Mouse (Mus musculus): Measurements from ENCODE around the gene Nectin3. TPM values are rescaled to one million over a fixed set of nuclear protein-coding genes. Genes with fewer than 3 reads are reported as not detected.

Gene Nectin3
- polyA plus RNA-seq, 1 experiment from 2014 or later: 35.6 TPM

DNA sequence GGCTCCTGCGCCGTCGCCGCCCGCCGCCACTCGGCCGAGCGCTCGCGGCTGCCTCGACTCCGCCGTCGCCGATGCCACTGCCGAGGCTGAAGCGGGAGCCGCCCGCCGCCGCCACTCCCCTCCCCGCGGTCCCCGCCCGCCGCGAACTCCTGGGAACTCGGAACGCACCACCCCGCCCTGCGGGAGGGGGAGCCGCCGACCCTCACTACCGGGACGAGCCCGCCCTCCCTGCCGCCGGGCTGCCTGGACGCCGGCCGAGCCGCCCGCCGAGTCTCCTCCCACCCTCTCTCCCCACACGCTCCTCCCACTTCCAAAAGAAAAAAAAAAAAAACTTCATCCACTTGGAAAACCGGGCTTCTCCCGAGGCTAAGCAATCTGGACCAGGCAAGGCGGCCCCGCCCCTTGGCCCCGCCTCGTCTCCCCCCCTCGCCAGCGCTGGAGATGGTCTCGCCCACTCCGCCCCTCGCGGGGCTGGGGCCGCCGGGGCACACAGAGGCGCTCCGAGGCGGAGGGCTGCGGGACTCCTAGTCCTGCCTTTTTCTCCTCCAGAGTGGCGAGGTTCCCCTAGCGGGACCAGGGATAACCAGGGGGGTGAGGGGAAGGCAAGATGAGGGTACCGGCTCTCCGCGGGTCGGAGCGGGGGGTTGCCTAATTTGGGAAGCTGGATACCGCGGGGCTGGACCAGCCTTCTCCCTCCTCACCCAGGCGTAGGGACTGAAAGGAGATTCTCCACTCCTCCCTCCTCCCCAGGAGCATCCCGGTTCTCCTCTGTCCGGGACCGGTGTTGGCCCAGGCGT is 1.2 kb downstream of the Nectin3 start:
- ATAC-seq (ENCODE audit: low FRiP score, low read depth): peak; percentile 97
- WGBS: under 1% methylated on average over 65 of the region's 78 CpGs
- peaks cover 22% of the 10 kb centered on the region for H3K4me1 ChIP-seq (replicated peaks)

DNA sequence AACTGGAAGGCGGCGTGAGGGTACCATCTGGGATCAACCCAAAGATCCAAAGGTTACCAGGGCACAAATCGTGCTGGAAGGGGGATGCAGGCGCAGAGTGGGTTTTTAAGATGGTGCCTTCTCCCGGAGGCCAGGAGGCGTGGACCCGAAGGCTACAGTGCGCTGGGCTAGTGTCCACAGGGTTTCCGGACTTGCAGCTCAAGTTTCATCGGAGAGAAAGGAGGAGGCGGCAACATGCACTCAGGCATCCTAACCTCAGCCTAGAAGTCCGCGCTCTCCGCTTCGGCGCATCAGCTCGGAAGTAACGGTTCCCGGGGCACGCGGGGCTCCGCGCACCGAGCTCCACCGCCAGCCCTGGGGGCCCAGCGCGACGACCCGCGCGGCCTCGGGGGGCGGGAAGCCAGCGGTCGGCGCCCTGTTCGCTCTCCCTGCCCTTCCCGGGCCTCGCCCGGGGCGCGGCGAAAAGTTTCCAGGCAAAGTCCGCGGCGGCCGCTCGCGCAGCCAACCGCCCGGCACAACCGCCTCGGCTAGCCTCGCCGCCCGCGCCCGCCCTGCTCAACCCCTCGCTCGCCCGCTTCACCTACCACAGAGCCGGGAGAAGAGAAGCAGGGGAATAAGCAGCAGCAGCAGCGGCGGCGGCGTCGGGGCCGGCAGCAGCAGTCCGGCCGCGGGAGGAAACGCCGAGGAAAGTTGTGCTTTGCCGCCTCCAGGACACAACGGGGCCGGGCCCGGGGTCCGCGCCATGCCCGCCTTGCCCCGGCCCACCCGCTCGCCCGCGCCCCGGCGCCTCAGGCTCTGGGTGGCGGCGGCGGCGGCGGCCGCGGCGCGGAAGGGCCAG is 2.1 kb downstream of the Nectin3 start:
- peak overlapping the region; percentile 92 for H3K4me2 ChIP-seq
- H3K36me3 ChIP-seq: no peaks in the 10 kb centered on the region
- H3K27me3 ChIP-seq: no peaks in the 10 kb centered on the region
- WGBS: under 1% methylated on average over 66 of the region's 96 CpGs
- H3K27ac ChIP-seq (replicated peaks): peak overlapping the region; percentile 90
- peak overlapping the region; percentile 99 for H3K4me3 ChIP-seq
- peak; percentile 23 for ATAC-seq (ENCODE audit: low FRiP score, low read depth)
- peak overlapping the region; percentile 96 for H3K9ac ChIP-seq
- H3K9me3 ChIP-seq: no peaks in the 10 kb centered on the region
- H3K4me1 ChIP-seq (replicated peaks): peaks cover 22% of the 10 kb centered on the region

More for the DNA sequence above, 1.2 kb downstream of the Nectin3 start:
- Histone ChIP-seq H3K4me2 (peak overlapping the region; percentile 92), H3K9me3 (no peaks in the 10 kb centered on the region), H3K36me3 (no peaks in the 10 kb centered on the region), H3K4me3 (peak overlapping the region; percentile 99), H3K27me3 (no peaks in the 10 kb centered on the region), H3K27ac (replicated peaks) (peak overlapping the region; percentile 90), H3K9ac (peak overlapping the region; percentile 96)

GRCm38 (mm10) chr16:46495201-46495600 is 3.1 kb downstream of the Nectin3 start:
- peak overlapping the region; percentile 96 for H3K9ac ChIP-seq
- H3K27ac ChIP-seq (replicated peaks): peak overlapping the region; percentile 90; the same call in 1 of the 2 replicates
- no peaks in the 10 kb centered on the region for H3K9me3 ChIP-seq
- H3K4me3 ChIP-seq: peak overlapping the region; percentile 99
- H3K4me2 ChIP-seq: peak overlapping the region; percentile 92
- WGBS: 16% methylated on average over 3 of the region's 3 CpGs
- peaks cover 22% of the 10 kb centered on the region for H3K4me1 ChIP-seq (replicated peaks)
- no peak for ATAC-seq (ENCODE audit: low FRiP score, low read depth)
- no peaks in the 10 kb centered on the region for H3K36me3 ChIP-seq
- H3K27me3 ChIP-seq: no peaks in the 10 kb centered on the region

DNA sequence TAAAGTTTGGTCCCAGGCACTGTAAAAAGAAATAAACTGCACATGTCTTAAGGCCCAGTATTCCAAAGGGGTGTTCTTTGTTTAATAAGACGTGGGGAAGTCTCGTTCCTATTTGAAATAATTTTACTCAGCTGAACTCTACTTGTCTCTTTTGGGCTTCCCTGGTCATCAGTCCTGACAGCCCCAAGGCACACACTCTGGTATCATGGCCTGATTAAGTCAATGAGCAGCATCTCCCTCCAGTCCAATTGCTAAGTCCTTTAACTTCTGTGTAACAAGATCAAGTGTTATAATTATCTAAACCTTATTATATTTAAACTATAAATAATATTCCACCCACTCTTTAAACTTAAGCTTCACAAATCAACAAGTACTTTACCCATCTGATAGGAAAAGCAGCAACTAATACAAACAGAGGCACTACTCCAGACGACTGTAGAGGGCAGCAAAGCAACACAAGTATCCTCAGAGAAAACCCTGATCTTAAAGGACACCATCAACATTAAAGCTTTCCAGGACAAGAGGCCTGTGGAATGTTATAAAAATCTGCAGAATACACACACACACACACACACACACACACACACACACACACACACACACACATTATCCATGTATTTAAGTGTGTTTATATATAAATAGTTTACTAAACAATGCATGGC is 10.8 kb downstream of the Nectin3 start:
- H3K27ac ChIP-seq (replicated peaks): no peak overlapping the region

GRCm38 (mm10) chr16:46477336-46477735 is 21.0 kb downstream of the Nectin3 start:
- H3K4me1 ChIP-seq (replicated peaks): no peaks in the 10 kb centered on the region
- no peaks in the 10 kb centered on the region for H3K36me3 ChIP-seq
- no peak overlapping the region for H3K9ac ChIP-seq
- no peak overlapping the region for H3K4me2 ChIP-seq
- no peak for ATAC-seq (ENCODE audit: low FRiP score, low read depth)
- H3K4me3 ChIP-seq: no peak overlapping the region
- H3K9me3 ChIP-seq: no peaks in the 10 kb centered on the region
- WGBS: 87% methylated on average over 3 of the region's 3 CpGs
- H3K27ac ChIP-seq (replicated peaks): no peak overlapping the region
- H3K27me3 ChIP-seq: no peaks in the 10 kb centered on the region

More for the DNA sequence above, 10.8 kb downstream of the Nectin3 start:
- 56% methylated on average over 3 of the region's 3 CpGs for WGBS
- Histone ChIP-seq H3K27me3 (no peaks in the 10 kb centered on the region), H3K36me3 (no peaks in the 10 kb centered on the region), H3K9ac (no peak overlapping the region), H3K4me2 (no peak overlapping the region), H3K4me3 (no peak overlapping the region), H3K9me3 (no peaks in the 10 kb centered on the region), H3K4me1 (replicated peaks) (peaks cover 6% of the 10 kb centered on the region)
- peak; percentile 48; the same call in 1 of the 2 replicates for ATAC-seq (ENCODE audit: low FRiP score, low read depth)

- no peaks in the 10 kb centered on the region for H3K4me1 ChIP-seq (replicated peaks)
- whole genome bisulfite sequencing: 80% methylated on average over 3 of the region's 3 CpGs
- H3K4me3 ChIP-seq: no peak overlapping the region
- H3K4me2 ChIP-seq: no peak overlapping the region
- H3K9me3 ChIP-seq: no peaks in the 10 kb centered on the region
- peaks cover 8% of the 10 kb centered on the region; the same call in 1 of the 2 replicates for H3K36me3 ChIP-seq
- no peaks in the 10 kb centered on the region for H3K27me3 ChIP-seq
- no peak overlapping the region for H3K9ac ChIP-seq
- no peak for ATAC-seq (ENCODE audit: low FRiP score, low read depth)
- H3K27ac ChIP-seq (replicated peaks): no peak overlapping the region
Measured at GRCm38 (mm10) chr16:46451421-46451820, 46.9 kb downstream of the Nectin3 start.

DNA sequence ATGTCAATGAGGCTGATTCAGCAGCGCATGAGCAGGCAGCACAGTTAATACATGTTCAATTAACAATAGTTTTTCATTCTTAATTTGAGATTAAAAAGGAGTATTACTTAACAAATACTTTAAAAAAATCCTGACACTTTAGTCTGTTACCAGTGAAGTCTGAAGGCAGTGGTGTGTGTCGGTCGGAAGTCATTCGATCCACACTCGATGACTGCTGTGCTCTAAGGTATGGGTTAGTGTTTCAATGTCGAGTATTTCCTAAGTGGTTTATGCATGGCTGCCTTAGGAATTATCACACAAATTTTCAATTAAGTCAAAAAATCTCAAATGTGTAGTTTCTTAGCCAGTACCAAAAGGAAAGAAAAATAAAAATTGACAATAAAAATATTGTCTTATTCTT is 49.3 kb downstream of the Nectin3 start:
- Histone ChIP-seq H3K27me3 (no peaks in the 10 kb centered on the region), H3K4me1 (replicated peaks) (no peaks in the 10 kb centered on the region), H3K4me3 (no peak overlapping the region), H3K4me2 (no peak overlapping the region), H3K36me3 (peaks cover 3% of the 10 kb centered on the region; the same call in 1 of the 2 replicates), H3K9me3 (no peaks in the 10 kb centered on the region), H3K27ac (replicated peaks) (no peak overlapping the region), H3K9ac (no peak overlapping the region)
- no peak for ATAC-seq (ENCODE audit: low FRiP score, low read depth)
- WGBS: 85% methylated on average over 6 of the region's 6 CpGs

- H3K27ac ChIP-seq (replicated peaks): no peak overlapping the region
- WGBS: 69% methylated on average over 5 of the region's 5 CpGs
- no peak for ATAC-seq (ENCODE audit: low FRiP score, low read depth)
- no peak overlapping the region for H3K4me3 ChIP-seq
- no peak overlapping the region for H3K9ac ChIP-seq
- no peak overlapping the region for H3K4me2 ChIP-seq
- H3K36me3 ChIP-seq: peaks cover 8% of the 10 kb centered on the region; the same call in 1 of the 2 replicates
- no peaks in the 10 kb centered on the region for H3K27me3 ChIP-seq
- H3K4me1 ChIP-seq (replicated peaks): no peaks in the 10 kb centered on the region
- no peaks in the 10 kb centered on the region for H3K9me3 ChIP-seq
Measured at GRCm38 (mm10) chr16:46431317-46431716, 67.0 kb downstream of the Nectin3 start.

- Histone ChIP-seq H3K36me3 (peaks cover 8% of the 10 kb centered on the region; the same call in 1 of the 2 replicates), H3K4me3 (no peak overlapping the region), H3K4me1 (replicated peaks) (no peaks in the 10 kb centered on the region), H3K4me2 (no peak overlapping the region), H3K27me3 (no peaks in the 10 kb centered on the region), H3K9me3 (no peaks in the 10 kb centered on the region), H3K27ac (replicated peaks) (no peak overlapping the region), H3K9ac (no peak overlapping the region)
- ATAC-seq (ENCODE audit: low FRiP score, low read depth): no peak
- WGBS: 92% methylated on average over 3 of the region's 3 CpGs
Measured at GRCm38 (mm10) chr16:46416177-46416576, 82.1 kb downstream of the Nectin3 start.

DNA sequence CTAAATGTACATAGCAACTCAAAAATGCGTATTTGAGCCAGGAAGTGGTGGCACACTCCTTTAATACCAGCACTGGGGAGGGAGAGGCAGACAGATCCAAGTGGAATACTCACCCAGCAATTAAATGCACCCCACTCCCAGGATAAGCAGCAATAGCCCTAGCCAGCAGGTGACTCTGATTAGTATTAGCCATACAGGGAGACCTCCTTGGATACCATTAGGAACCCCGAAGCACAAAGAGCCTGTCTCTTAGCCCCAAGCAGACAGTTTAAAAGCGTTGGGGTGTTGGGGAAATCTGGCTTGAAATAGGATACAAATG is 87.6 kb downstream of the Nectin3 start:
- 66% methylated on average over 3 of the region's 3 CpGs for WGBS
- Histone ChIP-seq H3K36me3 (no peaks in the 10 kb centered on the region), H3K9ac (no peak overlapping the region), H3K9me3 (no peaks in the 10 kb centered on the region), H3K4me2 (no peak overlapping the region), H3K27me3 (no peaks in the 10 kb centered on the region), H3K27ac (replicated peaks) (no peak overlapping the region), H3K4me1 (replicated peaks) (no peaks in the 10 kb centered on the region; the same call in 1 of the 2 replicates), H3K4me3 (no peak overlapping the region)
- ATAC-seq (ENCODE audit: low FRiP score, low read depth): no peak

DNA sequence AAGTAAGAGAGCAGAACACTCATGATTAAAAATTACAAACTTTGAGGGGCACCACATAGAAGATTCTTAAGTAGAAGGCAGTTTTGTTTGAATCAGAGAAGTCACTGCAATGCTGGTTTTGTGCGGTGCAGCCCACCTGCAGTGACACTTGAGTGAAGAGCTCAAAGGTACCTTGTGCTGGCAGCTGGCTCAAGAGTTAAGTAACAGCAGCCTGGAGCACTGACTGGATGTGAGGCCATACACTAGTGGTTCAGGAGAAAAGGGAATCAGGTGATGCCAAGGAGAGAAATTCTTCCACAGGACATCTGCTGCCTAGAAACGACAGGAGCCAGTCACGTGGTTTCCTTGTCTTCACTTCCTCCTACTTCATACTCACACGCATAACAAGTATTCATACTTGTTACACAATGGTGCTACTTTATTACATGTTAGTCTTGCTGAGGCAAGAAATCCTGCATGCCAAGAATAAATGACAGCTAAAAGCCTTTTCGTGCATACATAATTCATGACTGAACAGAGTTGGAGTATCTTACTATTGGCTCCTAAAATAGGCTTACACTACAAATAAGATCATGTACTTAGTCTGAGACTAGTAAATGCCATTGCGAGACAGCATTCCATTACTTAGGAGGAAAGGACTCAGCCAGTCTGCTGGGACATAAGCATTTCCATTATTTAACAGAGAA is 88.1 kb downstream of the Nectin3 start:
- H3K4me2 ChIP-seq: no peak overlapping the region
- no peak overlapping the region for H3K9ac ChIP-seq
- no peaks in the 10 kb centered on the region for H3K36me3 ChIP-seq
- H3K9me3 ChIP-seq: no peaks in the 10 kb centered on the region
- H3K27ac ChIP-seq (replicated peaks): no peak overlapping the region
- H3K4me3 ChIP-seq: no peak overlapping the region
- WGBS: 72% methylated on average over 6 of the region's 6 CpGs
- ATAC-seq (ENCODE audit: low FRiP score, low read depth): 0 out of 2 replicates have a peak, but pooled peaks have one; percentile 38
- H3K27me3 ChIP-seq: no peaks in the 10 kb centered on the region
- no peaks in the 10 kb centered on the region; the same call in 1 of the 2 replicates for H3K4me1 ChIP-seq (replicated peaks)
